Mouse (Mus musculus) right cerebral cortex, postnatal 4 days (tissue): Measurements from ENCODE around the gene Dcbld2.
"Not testable (repeated sequence)": the region's sequence is repeated elsewhere in the genome, so short reads cannot be mapped to it uniquely, and the experiment has no call there.

Experiments used
- DNase-seq: peaks from one replicate; pipeline ENCODE4 v3.0.0-alpha.2; 2022

Dcbld2 gene

GRCm38 (mm10) chr16:58451647-58452046 is 43.4 kb downstream of the Dcbld2 start:
- no peak for DNase-seq

GRCm38 (mm10) chr16:58453138-58453537 is 44.9 kb downstream of the Dcbld2 start:
- DNase-seq = no peak

GRCm38 (mm10) chr16:58453820-58454219 is 45.6 kb downstream of the Dcbld2 start:
- no peak for DNase-seq

- peak; percentile 24 for DNase-seq
Measured at GRCm38 (mm10) chr16:58454617-58455016, 46.4 kb downstream of the Dcbld2 start.

GRCm38 (mm10) chr16:58455118-58455517 is 46.9 kb downstream of the Dcbld2 start:
- DNase-seq = no peak

GRCm38 (mm10) chr16:58456445-58456844 is 48.2 kb downstream of the Dcbld2 start:
- no peak for DNase-seq

- DNase-seq = no peak
Measured at GRCm38 (mm10) chr16:58456991-58457390, 48.7 kb downstream of the Dcbld2 start.

GRCm38 (mm10) chr16:58459966-58460365 is 51.7 kb downstream of the Dcbld2 start:
- not testable (repeated sequence) for DNase-seq

- DNase-seq = no peak
Measured at GRCm38 (mm10) chr16:58460386-58460785, 52.1 kb downstream of the Dcbld2 start.

GRCm38 (mm10) chr16:58461856-58462518 is 53.7 kb downstream of the Dcbld2 start:
- DNase-seq = no peak

GRCm38 (mm10) chr16:58462519-58462918 is 54.3 kb downstream of the Dcbld2 start:
- no peak for DNase-seq

- DNase-seq = no peak
Measured at GRCm38 (mm10) chr16:58464051-58464450, 55.8 kb downstream of the Dcbld2 start.

- DNase-seq = no peak
Measured at GRCm38 (mm10) chr16:58465412-58465811, 57.2 kb downstream of the Dcbld2 start.

- no peak for DNase-seq
Measured at GRCm38 (mm10) chr16:58470061-58470460, 61.8 kb downstream of the Dcbld2 start.

- no peak for DNase-seq
Measured at GRCm38 (mm10) chr16:58470841-58471240, 62.6 kb downstream of the Dcbld2 start.

- no peak for DNase-seq
Measured at GRCm38 (mm10) chr16:58474875-58475274, 66.6 kb downstream of the Dcbld2 start.

GRCm38 (mm10) chr16:58475544-58476154 is 67.4 kb downstream of the Dcbld2 start:
- no peak for DNase-seq

- DNase-seq = no peak
Measured at GRCm38 (mm10) chr16:58476363-58476762, 68.1 kb downstream of the Dcbld2 start.

- DNase-seq = no peak
Measured at GRCm38 (mm10) chr16:58479898-58480448, 71.7 kb downstream of the Dcbld2 start.

- DNase-seq = no peak
Measured at GRCm38 (mm10) chr16:58481219-58481905, 73.1 kb downstream of the Dcbld2 start.

- DNase-seq = no peak
Measured at GRCm38 (mm10) chr16:58481906-58482270, 73.6 kb downstream of the Dcbld2 start.

GRCm38 (mm10) chr16:58482296-58482695 is 74.1 kb downstream of the Dcbld2 start:
- no peak for DNase-seq

- DNase-seq = no peak
Measured at GRCm38 (mm10) chr16:58487861-58488260, 79.6 kb downstream of the Dcbld2 start.

- no peak for DNase-seq
Measured at GRCm38 (mm10) chr16:58496791-58497190, 88.5 kb downstream of the Dcbld2 start.
